In the genomic region with DNA sequence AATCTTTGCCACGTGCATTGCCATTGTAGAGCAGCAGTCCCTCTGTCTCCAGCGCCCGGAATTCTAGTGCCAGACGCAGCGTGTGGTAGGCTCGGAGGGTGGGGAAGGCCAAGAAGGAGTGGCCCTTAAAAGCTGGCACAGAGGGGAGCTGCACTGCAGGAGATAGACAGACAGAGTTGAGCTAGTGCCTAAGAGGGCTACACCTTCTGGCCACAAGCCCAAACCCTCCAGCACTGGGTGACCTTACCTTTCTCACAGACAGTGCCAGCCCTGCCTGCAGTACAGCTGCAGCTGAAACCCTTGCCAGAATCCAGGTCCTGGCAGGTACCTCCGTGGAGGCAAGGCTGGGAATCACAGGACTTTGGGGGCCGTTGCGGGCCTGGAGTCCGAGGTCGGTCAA, we compare ENCODE assay signal across 34 mouse cellular contexts. TPM values are rescaled to one million over a fixed set of nuclear protein-coding genes. Genes with fewer than 3 reads are reported as not detected.
DNase-seq lines count a peak whose midpoint lies in the region; ATAC-seq and TF ChIP-seq lines count a peak whose summit lies in the region.
"Had no signal": no experiment of that assay in that cellular context is flagged by ENCODE, and none has a peak within 500 bp of the region (broad histone marks: within the 10 kb centered on the region; RNA-seq: fewer than 3 reads in every experiment).

No protein-coding gene starts in this region.

- H3K9ac ChIP-seq in heart, embryonic 12.5 days, result no peak overlapping the region
- no peak overlapping the region for H3K9ac ChIP-seq in liver, postnatal 0 days (replicated peaks)
- H3K9ac ChIP-seq: embryonic facial prominence, embryonic 15.5 days; forebrain, embryonic 15.5 days; heart, embryonic 13.5 days; hindbrain, embryonic 15.5 days; limb, embryonic 12.5 days; liver, embryonic 12.5 days had no signal

- H3K27ac ChIP-seq in heart, embryonic 12.5 days (ENCODE audit: poor library complexity, severe bottlenecking), result no peak overlapping the region
- no peak overlapping the region for H3K27ac ChIP-seq in liver, postnatal 0 days (ENCODE audit: low read depth)
- H3K27ac ChIP-seq: embryonic facial prominence, embryonic 10.5 days; embryonic facial prominence, embryonic 15.5 days; forebrain, embryonic 15.5 days; heart, embryonic 13.5 days; hindbrain, embryonic 10.5 days; hindbrain, embryonic 15.5 days; layer of hippocampus, adult 2 months; left cerebral cortex, adult 2 months; limb, embryonic 12.5 days; liver, embryonic 12.5 days; macrophage had no signal

- WGBS in heart, embryonic 12.5 days, result 95% methylated on average over 11 of the region's 11 CpGs
- WGBS in liver, postnatal 0 days (ENCODE audit: insufficient replicate concordance), result 90% methylated on average over 11 of the region's 11 CpGs

- no peak overlapping the region for H3K4me2 ChIP-seq in heart, embryonic 12.5 days
- H3K4me2 ChIP-seq in liver, postnatal 0 days (ENCODE audit: low read depth, low read length), result no peak overlapping the region
- H3K4me2 ChIP-seq: embryonic facial prominence, embryonic 15.5 days; forebrain, embryonic 15.5 days; heart, embryonic 13.5 days; hindbrain, embryonic 15.5 days; limb, embryonic 12.5 days; liver, embryonic 12.5 days had no signal

- DNase-seq in heart, adult 11 months, result peak; percentile 98
- peak; percentile 35 for DNase-seq in testis, postnatal 10 days (ENCODE audit: low spot score)
- no peak for DNase-seq in testis, postnatal 14 days (ENCODE audit: low spot score)
- peak; percentile 77 to 78 for DNase-seq in heart, adult 9 months (ENCODE audit: low spot score in 2 of 2)
- peak; percentile 44 to 49 for DNase-seq in heart, postnatal 36 days
- DNase-seq in liver, postnatal 0 days, result no peak
- DNase-seq: adrenal gland, postnatal 25 days; cerebellum, adult 18-20 months; cerebellum, postnatal 14 days; gastrocnemius, postnatal 14 days; kidney, adult 11 months; kidney, postnatal 25 days; lung, adult 18-20 months; midbrain, embryonic 14.5 days; thymus, adult 2 months; thymus, postnatal 36 days had no signal

- H3K36me3 ChIP-seq in heart, embryonic 12.5 days, result peaks cover 99% of the 10 kb centered on the region
- H3K36me3 ChIP-seq in liver, postnatal 0 days (replicated peaks; ENCODE audit: insufficient read depth, low read length), result peaks cover 22% of the 10 kb centered on the region

- ATAC-seq in heart, embryonic 12.5 days (ENCODE audit: insufficient number of reproducible peaks, low FRiP score), result no peak
- no peak for ATAC-seq in liver, postnatal 0 days
- no peak for ATAC-seq in megakaryocyte, adult 5-6 weeks (ENCODE audit: poor library complexity, severe bottlenecking)
- ATAC-seq: CD4-positive, CD25-positive, alpha-beta regulatory T cell, adult 4 months; forebrain, embryonic 15.5 days; inflammation-experienced regulatory T-cells, adult 6 months; liver, embryonic 12.5 days; lung, postnatal 0 days had no signal

- no peaks in the 10 kb centered on the region for H3K9me3 ChIP-seq in heart, embryonic 12.5 days (replicated peaks)
- H3K9me3 ChIP-seq in liver, postnatal 0 days (ENCODE audit: low read length), result no peaks in the 10 kb centered on the region
- H3K9me3 ChIP-seq: embryonic facial prominence, embryonic 10.5 days; embryonic facial prominence, embryonic 15.5 days; forebrain, embryonic 15.5 days; heart, embryonic 13.5 days; hindbrain, embryonic 10.5 days; hindbrain, embryonic 15.5 days; limb, embryonic 12.5 days; liver, embryonic 12.5 days had no signal

- intact Hi-C loops in heart, postnatal 36 days (cut with DNase I), result no loop called here

- no peak for TF ChIP-seq CTCF in liver, postnatal 0 days (IDR thresholded peaks at IDR 0.05; ENCODE audit: low read depth)

- no peaks in the 10 kb centered on the region for H3K27me3 ChIP-seq in heart, embryonic 12.5 days (replicated peaks)
- H3K27me3 ChIP-seq in liver, postnatal 0 days (ENCODE audit: insufficient read depth, low read length), result no peaks in the 10 kb centered on the region
- H3K27me3 ChIP-seq: embryonic facial prominence, embryonic 15.5 days; forebrain, embryonic 15.5 days; heart, embryonic 13.5 days; hindbrain, embryonic 15.5 days; limb, embryonic 12.5 days; liver, embryonic 12.5 days had no signal

- TF ChIP-seq EP300 in liver, postnatal 0 days (IDR thresholded peaks at IDR 0.05; ENCODE audit: low read depth), result no peak

- no peaks in the 10 kb centered on the region for H3K4me1 ChIP-seq in heart, embryonic 12.5 days (replicated peaks)
- H3K4me1 ChIP-seq in liver, postnatal 0 days (ENCODE audit: insufficient read depth), result no peaks in the 10 kb centered on the region
- H3K4me1 ChIP-seq: embryonic facial prominence, embryonic 10.5 days; embryonic facial prominence, embryonic 15.5 days; forebrain, embryonic 15.5 days; heart, embryonic 13.5 days; hindbrain, embryonic 10.5 days; hindbrain, embryonic 15.5 days; limb, embryonic 12.5 days; liver, embryonic 12.5 days had no signal

- H3K4me3 ChIP-seq in heart, embryonic 12.5 days, result no peak overlapping the region
- no peak overlapping the region for H3K4me3 ChIP-seq in liver, postnatal 0 days (ENCODE audit: low read depth, low read length)
- H3K4me3 ChIP-seq: embryonic facial prominence, embryonic 10.5 days; embryonic facial prominence, embryonic 15.5 days; forebrain, embryonic 15.5 days; heart, embryonic 13.5 days; hindbrain, embryonic 10.5 days; hindbrain, embryonic 15.5 days; layer of hippocampus, adult 2 months; left cerebral cortex, adult 2 months; limb, embryonic 12.5 days; liver, embryonic 12.5 days had no signal

RNA-seq across cellular contexts. Expression of gene Agrn, which starts 25.5 kb away (rescaled TPM):
- polyA plus RNA-seq in heart, embryonic 12.5 days (2016; fragmentation: Nextera tagmentation; extraction: Ambion mirVana), result 69.5 and 81.5 TPM in 2 replicates
- total RNA-seq in heart, postnatal 36 days (2021), result 10 to 100 TPM; 34.8 to 42.1 TPM
- polyA plus RNA-seq in liver, postnatal 0 days (2015; fragmentation: Nextera tagmentation; extraction: Ambion mirVana), result 4.4 and 5.2 TPM in 2 replicates
- 2.9 and 4.2 TPM in 2 replicates for total RNA-seq in megakaryocyte, adult 5-6 weeks (2015)
- 1.8 and 2.9 TPM in 2 replicates for total RNA-seq in megakaryocyte, adult 5-6 weeks (2017)

RNA-seq across cellular contexts. Expression of gene Isg15, which starts 28.8 kb away (rescaled TPM):
- 1.8 and 2.8 TPM in 2 replicates for polyA plus RNA-seq in heart, embryonic 12.5 days (2016; fragmentation: Nextera tagmentation; extraction: Ambion mirVana)
- total RNA-seq in heart, postnatal 36 days (2021), result 1 to 10 TPM; 3.5 to 7.0 TPM
- 33.0 and 39.8 TPM in 2 replicates for polyA plus RNA-seq in liver, postnatal 0 days (2015; fragmentation: Nextera tagmentation; extraction: Ambion mirVana)
- 6.3 and 6.4 TPM in 2 replicates for total RNA-seq in megakaryocyte, adult 5-6 weeks (2015)
- 5.4 and 7.2 TPM in 2 replicates for total RNA-seq in megakaryocyte, adult 5-6 weeks (2017)
- polyA plus RNA-seq: kidney, embryonic 14.5 days had no signal

RNA-seq across cellular contexts. Expression of gene AW011738, which starts 31.3 kb away (rescaled TPM):
- polyA plus RNA-seq in heart, embryonic 12.5 days (2016; fragmentation: Nextera tagmentation; extraction: Ambion mirVana), result 3.4 and 4.3 TPM in 2 replicates
- total RNA-seq in heart, postnatal 36 days (2021), result 1 to 10 TPM; 7.7 to 8.4 TPM
- 1.7 and 1.9 TPM in 2 replicates for polyA plus RNA-seq in liver, postnatal 0 days (2015; fragmentation: Nextera tagmentation; extraction: Ambion mirVana)
- 0.11 and 0.42 TPM in 2 replicates for total RNA-seq in megakaryocyte, adult 5-6 weeks (2015)
- total RNA-seq in megakaryocyte, adult 5-6 weeks (2017), result 0.49 and 0.66 TPM in 2 replicates

RNA-seq across cellular contexts. Expression of gene Rnf223, which starts 41.5 kb away (rescaled TPM):
- polyA plus RNA-seq in heart, embryonic 12.5 days (2016; fragmentation: Nextera tagmentation; extraction: Ambion mirVana), result 0.28 and 0.33 TPM in 2 replicates
- total RNA-seq in heart, postnatal 36 days (2021), result under 1 TPM in 1 of 2 experiments, not detected in 1; 0.11 TPM
- polyA plus RNA-seq in liver, postnatal 0 days (2015; fragmentation: Nextera tagmentation; extraction: Ambion mirVana), result 0.06 and 0.07 TPM in 2 replicates
- 0.09 and 0.60 TPM in 2 replicates for total RNA-seq in megakaryocyte, adult 5-6 weeks (2015)
- total RNA-seq in megakaryocyte, adult 5-6 weeks (2017), result 0.08 and 0.11 TPM in 2 replicates
- total RNA-seq: gastrocnemius, postnatal 14 days; monocyte, adult 5-6 weeks had no signal
- polyA plus RNA-seq: CD4-positive, CD25-positive, alpha-beta regulatory T cell, adult 4 months; inflammation-experienced regulatory T-cells, adult 6 months; lung, postnatal 0 days; macrophage had no signal

RNA-seq across cellular contexts. Expression of gene Perm1, which starts 43.8 kb away (rescaled TPM):
- polyA plus RNA-seq in heart, embryonic 12.5 days (2016; fragmentation: Nextera tagmentation; extraction: Ambion mirVana), result 1.3 and 1.6 TPM in 2 replicates
- 100 to 1,000 TPM; 208 to 223 TPM for total RNA-seq in heart, postnatal 36 days (2021)
- 0.08 and 0.19 TPM in 2 replicates for polyA plus RNA-seq in liver, postnatal 0 days (2015; fragmentation: Nextera tagmentation; extraction: Ambion mirVana)
- 0.11 TPM in 1 of 2 replicates, not detected in the other for total RNA-seq in megakaryocyte, adult 5-6 weeks (2015)
- total RNA-seq in megakaryocyte, adult 5-6 weeks (2017), result not detected in 2 replicates

Comparison
In these comparisons a context has a peak if more than half of its experiments do, and no peak if none do; other contexts are left out.
1. DNase-seq: peak in heart, adult 11 months (single experiment), testis, postnatal 10 days (single experiment), heart, adult 9 months (2 of 2) and heart, postnatal 36 days (2 of 2); none in testis, postnatal 14 days (single experiment) and liver, postnatal 0 days (single experiment).
2. RNA of gene Agrn, which starts 25.5 kb away (total RNA-seq): 34.8 to 42.1 TPM in heart, postnatal 36 days; 1.8 to 4.2 TPM in megakaryocyte, adult 5-6 weeks; every median in the first group is over 4 times any median in the second.
3. RNA of gene AW011738, which starts 31.3 kb away (total RNA-seq): 7.7 to 8.4 TPM in heart, postnatal 36 days; 0.11 to 0.66 TPM in megakaryocyte, adult 5-6 weeks; every median in the first group is over 4 times any median in the second.